Mouse (Mus musculus) MEL (cell line): ENCODE results near the gene Nsl1. TPM values are rescaled to one million over a fixed set of nuclear protein-coding genes. Genes with fewer than 3 reads are reported as not detected.

Source experiments
- DNase-seq: peaks from one replicate; pipeline ENCODE4 v3.0.0; 2011; ENCODE audit warnings: low read depth, low spot score
- H3K27ac ChIP-seq: 2 replicates; pipeline ENCODE4 v1.5.1; 2012; ENCODE audit warnings: low read depth, mild to moderate bottlenecking, control low read depth, low read length, moderate library complexity; ENCODE audit not compliant: control insufficient read depth
- H3K27me3 ChIP-seq, 2 experiments: fragments of 150-350 bp in 1 of 2; sonication (generic) in 1 of 2; 2 replicates each; pipeline ENCODE4 v1.6.1; 2012; ENCODE audit warnings: low read length in 2 of 2, mild to moderate bottlenecking in 2 of 2, improper control_type of control experiment in 1 of 2, moderate library complexity in 1 of 2; ENCODE audit not compliant: insufficient read depth in 2 of 2, control insufficient read depth in 1 of 2
- H3K36me3 ChIP-seq, 2 experiments: 2 replicates each; pipeline ENCODE4 v1.6.1; 2012 to 2014; ENCODE audit warnings: low read length in 2 of 2, improper control_type of control experiment in 1 of 2, inconsistent platforms in 1 of 2, mild to moderate bottlenecking in 1 of 2; ENCODE audit not compliant: insufficient read depth in 2 of 2, control insufficient read depth in 1 of 2
- H3K4me1 ChIP-seq, 2 experiments: fragments of 150-350 bp in 1 of 2; sonication (generic) in 1 of 2; 2 replicates each; pipeline ENCODE4 v1.6.1; 2012; ENCODE audit warnings: low read length in 2 of 2, improper control_type of control experiment in 1 of 2, mild to moderate bottlenecking in 1 of 2; ENCODE audit not compliant: insufficient read depth in 2 of 2, control insufficient read depth in 1 of 2
- H3K4me3 ChIP-seq, 2 experiments: fragments of 150-350 bp in 1 of 2; sonication (generic) in 1 of 2; 2 replicates each; pipeline ENCODE4 v1.5.1; 2012; ENCODE audit warnings: low read depth in 2 of 2, low read length in 2 of 2, mild to moderate bottlenecking in 2 of 2, moderate library complexity in 2 of 2, control low read depth in 1 of 2, improper control_type of control experiment in 1 of 2; ENCODE audit not compliant: control insufficient read depth in 1 of 2, insufficient read depth in 1 of 2
- H3K79me2 ChIP-seq: 2 replicates; pipeline ENCODE4 v1.6.1; 2012; ENCODE audit warnings: mild to moderate bottlenecking, low read length, moderate library complexity; ENCODE audit not compliant: control insufficient read depth, poor library complexity, insufficient read depth
- H3K9ac ChIP-seq: 2 replicates; pipeline ENCODE4 v1.6.1; 2012; ENCODE audit warnings: low read depth, mild to moderate bottlenecking, control low read depth, low read length, moderate library complexity; ENCODE audit not compliant: control insufficient read depth, poor library complexity, severe bottlenecking
- H3K9me3 ChIP-seq: fragments of 150-350 bp; sonication (generic); replicated peaks from 2 replicates; pipeline ENCODE4 v1.6.1; 2012; ENCODE audit warnings: mild to moderate bottlenecking, low read length, improper control_type of control experiment, moderate library complexity; ENCODE audit not compliant: insufficient read depth
- BHLHE40 ChIP-seq: IDR thresholded peaks from 2 replicates; pipeline ENCODE4 v1.6.1; 2012; ENCODE audit warnings: low read depth, mild to moderate bottlenecking, inconsistent platforms, low read length, improper control_type of control experiment, borderline replicate concordance
- CHD1 ChIP-seq: IDR thresholded peaks from 2 replicates; pipeline ENCODE4 v1.6.1; 2012; ENCODE audit warnings: low read depth, mild to moderate bottlenecking, inconsistent platforms, low read length, improper control_type of control experiment
- CTCF ChIP-seq, 3 experiments: IDR thresholded peaks in 2 of 3; conservative IDR thresholded peaks in 1 of 3; 2 replicates each; pipeline ENCODE4 v1.5.1; 2011 to 2012; ENCODE audit warnings: low read length in 3 of 3, low read depth in 2 of 3, mild to moderate bottlenecking in 2 of 3, improper control_type of control experiment in 1 of 3, inconsistent platforms in 1 of 3, mixed read lengths in 1 of 3, moderate library complexity in 1 of 3; ENCODE audit not compliant: control insufficient read depth in 1 of 3, insufficient read depth in 1 of 3, poor library complexity in 1 of 3, severe bottlenecking in 1 of 3
- E2F4 ChIP-seq: IDR thresholded peaks from 2 replicates; pipeline ENCODE4 v1.6.1; 2011; ENCODE audit warnings: low read depth, low read length, improper control_type of control experiment, borderline replicate concordance
- ELF1 ChIP-seq: IDR thresholded peaks from 2 replicates; pipeline ENCODE4 v1.6.1; 2014; ENCODE audit warnings: low read depth, mild to moderate bottlenecking, inconsistent platforms, low read length, improper control_type of control experiment, moderate library complexity
- ETS1 ChIP-seq: IDR thresholded peaks from 2 replicates; pipeline ENCODE4 v1.6.1; 2012; ENCODE audit warnings: low read depth, mild to moderate bottlenecking, inconsistent platforms, low read length, improper control_type of control experiment, moderate library complexity
- GABPA ChIP-seq: IDR thresholded peaks from 2 replicates; pipeline ENCODE4 v1.6.1; 2012; ENCODE audit warnings: low read depth, mild to moderate bottlenecking, inconsistent platforms, low read length, improper control_type of control experiment, moderate library complexity
- GATA1 ChIP-seq: IDR thresholded peaks from 2 replicates; pipeline ENCODE4 v1.6.1; 2011; ENCODE audit warnings: low read depth, low read length, improper control_type of control experiment
- HCFC1 ChIP-seq: IDR thresholded peaks from 2 replicates; pipeline ENCODE4 v1.6.1; 2012; ENCODE audit warnings: low read depth, mild to moderate bottlenecking, inconsistent platforms, low read length, improper control_type of control experiment, moderate library complexity
- JUND ChIP-seq: IDR thresholded peaks from 2 replicates; pipeline ENCODE4 v1.6.1; 2011; ENCODE audit warnings: low read depth, mild to moderate bottlenecking, improper control_type of control experiment, low read length
- KAT2A ChIP-seq: conservative IDR thresholded peaks from 2 replicates; pipeline ENCODE4 v1.6.1; 2012; ENCODE audit warnings: low read depth, low read length, improper control_type of control experiment, inconsistent platforms
- MAFK ChIP-seq: IDR thresholded peaks from 2 replicates; pipeline ENCODE4 v1.6.1; 2011; ENCODE audit warnings: low read depth, mild to moderate bottlenecking, low read length, improper control_type of control experiment, borderline replicate concordance
- MAX ChIP-seq: IDR thresholded peaks from 2 replicates; pipeline ENCODE4 v1.6.1; 2011; ENCODE audit warnings: low read length, improper control_type of control experiment
- MAZ ChIP-seq: IDR thresholded peaks from 2 replicates; pipeline ENCODE4 v1.6.1; 2012; ENCODE audit warnings: low read depth, mild to moderate bottlenecking, inconsistent platforms, low read length, improper control_type of control experiment
- MEF2A ChIP-seq: IDR thresholded peaks from 2 replicates; pipeline ENCODE4 v1.6.1; 2014; ENCODE audit warnings: low read depth, mild to moderate bottlenecking, inconsistent platforms, low read length, improper control_type of control experiment; ENCODE audit not compliant: poor library complexity, insufficient replicate concordance, severe bottlenecking; ENCODE audit errors: extremely low read depth
- MXI1 ChIP-seq: IDR thresholded peaks from 2 replicates; pipeline ENCODE4 v1.6.1; 2011; ENCODE audit warnings: mild to moderate bottlenecking, low read depth, low read length, improper control_type of control experiment
- MYB ChIP-seq: IDR thresholded peaks from 2 replicates; pipeline ENCODE4 v1.6.1; 2011; ENCODE audit warnings: mild to moderate bottlenecking, low read depth, low read length, improper control_type of control experiment
- MYC ChIP-seq: IDR thresholded peaks from 2 replicates; pipeline ENCODE4 v1.6.1; 2011; ENCODE audit warnings: low read depth, mild to moderate bottlenecking, low read length, improper control_type of control experiment, moderate library complexity
- NELFE ChIP-seq: IDR thresholded peaks from 2 replicates; pipeline ENCODE4 v1.6.1; 2011; ENCODE audit warnings: low read depth, low read length, improper control_type of control experiment
- NRF1 ChIP-seq: IDR thresholded peaks from 2 replicates; pipeline ENCODE4 v1.6.1; 2014; ENCODE audit warnings: low read depth, mild to moderate bottlenecking, inconsistent platforms, low read length, improper control_type of control experiment, moderate library complexity; ENCODE audit not compliant: poor library complexity, insufficient read depth, severe bottlenecking
- POLR2A ChIP-seq, 2 experiments: IDR thresholded peaks; 2 replicates each; pipeline ENCODE4 v1.6.1; 2011 to 2012; ENCODE audit warnings: low read length in 2 of 2, mild to moderate bottlenecking in 2 of 2, control low read depth in 1 of 2, improper control_type of control experiment in 1 of 2, low read depth in 1 of 2, moderate library complexity in 1 of 2; ENCODE audit not compliant: control insufficient read depth in 1 of 2, insufficient read depth in 1 of 2, poor library complexity in 1 of 2
- POLR2AphosphoS2 ChIP-seq: IDR thresholded peaks from 2 replicates; pipeline ENCODE4 v1.6.1; 2011; ENCODE audit warnings: low read length, improper control_type of control experiment
- POLR2AphosphoS5 ChIP-seq: IDR thresholded peaks from 2 replicates; pipeline ENCODE4 v1.6.1; 2012; ENCODE audit warnings: low read depth, borderline replicate concordance, mild to moderate bottlenecking, inconsistent platforms, low read length, moderate library complexity, mixed read lengths
- RAD21 ChIP-seq: IDR thresholded peaks from 2 replicates; pipeline ENCODE4 v1.6.1; 2011; ENCODE audit warnings: mild to moderate bottlenecking, low read depth, low read length, improper control_type of control experiment
- RCOR1 ChIP-seq: IDR thresholded peaks from 2 replicates; pipeline ENCODE4 v1.6.1; 2012; ENCODE audit warnings: low read depth, mild to moderate bottlenecking, inconsistent platforms, low read length, improper control_type of control experiment
- SIN3A ChIP-seq: IDR thresholded peaks from 2 replicates; pipeline ENCODE4 v1.6.1; 2012; ENCODE audit warnings: low read length, improper control_type of control experiment, inconsistent platforms
- SMC3 ChIP-seq: IDR thresholded peaks from 2 replicates; pipeline ENCODE4 v1.6.1; 2011; ENCODE audit warnings: low read depth, low read length, improper control_type of control experiment
- TAL1 ChIP-seq: IDR thresholded peaks from 2 replicates; pipeline ENCODE4 v1.6.1; 2012; ENCODE audit warnings: mild to moderate bottlenecking, inconsistent platforms, low read length, moderate library complexity, mixed read lengths
- TBP ChIP-seq: IDR thresholded peaks from 2 replicates; pipeline ENCODE4 v1.8.0; 2011; ENCODE audit warnings: low read depth, low read length, improper control_type of control experiment
- TCF12 ChIP-seq: IDR thresholded peaks from 2 replicates; pipeline ENCODE4 v1.6.1; 2014; ENCODE audit warnings: low read depth, mild to moderate bottlenecking, inconsistent platforms, low read length, improper control_type of control experiment, moderate library complexity
- USF1 ChIP-seq: IDR thresholded peaks from 2 replicates; pipeline ENCODE4 v1.6.1; 2014; ENCODE audit warnings: low read depth, mild to moderate bottlenecking, inconsistent platforms, low read length, improper control_type of control experiment, moderate library complexity
- USF2 ChIP-seq, 2 experiments: IDR thresholded peaks; 2 replicates each; pipeline ENCODE4 v1.6.1; 2011 to 2012; ENCODE audit warnings: improper control_type of control experiment in 2 of 2, low read length in 2 of 2, borderline replicate concordance in 1 of 2, inconsistent platforms in 1 of 2, low read depth in 1 of 2, mild to moderate bottlenecking in 1 of 2; ENCODE audit not compliant: insufficient read depth in 1 of 2
- ZC3H11A ChIP-seq: IDR thresholded peaks from 2 replicates; pipeline ENCODE4 v1.6.1; 2012; ENCODE audit warnings: low read depth, mild to moderate bottlenecking, inconsistent platforms, low read length, improper control_type of control experiment
- ZKSCAN1 ChIP-seq: IDR thresholded peaks from 2 replicates; pipeline ENCODE4 v1.6.1; 2012; ENCODE audit warnings: low read depth, mild to moderate bottlenecking, inconsistent platforms, low read length, improper control_type of control experiment, moderate library complexity
- ZMIZ1 ChIP-seq: IDR thresholded peaks from 2 replicates; pipeline ENCODE4 v1.6.1; 2012; ENCODE audit warnings: low read depth, mild to moderate bottlenecking, inconsistent platforms, low read length, improper control_type of control experiment, moderate library complexity
- ZNF384 ChIP-seq: IDR thresholded peaks from 2 replicates; pipeline ENCODE4 v1.6.1; 2012; ENCODE audit warnings: low read depth, mild to moderate bottlenecking, inconsistent platforms, low read length, improper control_type of control experiment
- polyA plus RNA-seq, 2 experiments: library from polyadenylated mRNA; stranded (reverse) in 1 of 2; unstranded in 1 of 2; fragments of >175 nt in 1 of 2; fragments of >200 nt in 1 of 2; gene quantifications; 2 replicates each; pipeline versions ENCODE4 v1.2.1 to v1.2.4; 2012; ENCODE audit warnings: low replicate concordance in 2 of 2, low read depth in 1 of 2; ENCODE audit not compliant: insufficient read length in 2 of 2, insufficient read depth in 1 of 2, missing spikeins in 1 of 2
- total RNA-seq: library from RNA; depleted of rRNA; stranded (reverse); fragments of 300-350 nt; gene quantifications from 2 replicates; pipeline ENCODE4 v1.2.3, GENCODE M21; 2012

The Nsl1 gene
- total and polyA plus RNA-seq, 3 experiments: 24.2 to 41.9 TPM; not detected in 1

DNA sequence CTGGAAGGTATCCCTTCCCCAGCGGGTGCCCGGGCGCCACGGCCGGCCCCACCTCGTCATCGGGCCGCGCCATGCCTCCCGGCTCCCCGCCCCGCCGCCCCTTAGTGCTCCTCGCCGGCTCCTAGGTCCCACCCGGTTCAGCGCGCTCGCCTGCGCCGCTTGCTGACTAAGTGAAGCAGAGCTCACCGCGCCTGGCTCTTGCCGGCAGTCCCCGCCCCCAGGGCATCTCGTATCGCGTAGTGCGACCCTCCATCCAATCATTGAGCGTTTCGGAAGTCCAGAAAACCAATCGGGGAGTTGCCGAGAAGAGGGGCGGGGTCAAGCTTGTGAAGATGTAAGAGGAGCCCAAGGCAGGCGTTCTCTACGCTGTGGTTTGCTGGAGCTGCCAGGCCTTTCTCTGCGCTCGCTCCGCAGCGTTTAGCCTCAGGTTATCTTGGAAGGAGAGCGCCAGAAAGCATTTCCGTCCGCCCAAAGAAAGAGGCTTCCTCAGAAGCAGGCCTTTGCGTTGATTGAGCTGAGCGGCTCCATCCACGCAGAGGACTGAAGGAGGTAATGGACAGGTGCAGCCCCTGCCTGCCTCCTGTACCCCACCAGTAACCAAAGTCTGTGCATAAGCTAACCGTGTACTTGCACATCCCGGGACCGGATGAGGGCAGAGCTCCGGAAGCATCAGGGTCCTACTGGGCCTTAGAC is 36.6 kb upstream of the Nsl1 start, which contains the start of gene Flvcr1:
Flvcr1 (minus strand) TSS at position 138 of the 693 bp plus-strand sequence.
- DNase-seq: peak; percentile 100
- H3K9ac ChIP-seq: peak within 1 kb of the TSS; percentile 85
- peaks cover 5 to 12% of the 10 kb centered on the region in 2 experiments for H3K4me1 ChIP-seq
- no peaks in the 10 kb centered on the region for H3K9me3 ChIP-seq
- peak within 1 kb of the TSS; percentile 90 for H3K27ac ChIP-seq
- peaks cover 4 to 7% of the 10 kb centered on the region in 2 experiments for H3K36me3 ChIP-seq
- peak within 1 kb of the TSS; percentile 94 to 98 for H3K4me3 ChIP-seq
- H3K27me3 ChIP-seq: no peaks in the 10 kb centered on the region
- peaks cover 19% of the 10 kb centered on the region for H3K79me2 ChIP-seq
- no peak for TF ChIP-seq MAX
- no peak for TF ChIP-seq JUND
- TF ChIP-seq USF2 (IDR thresholded peaks at IDR 0.05; ENCODE audit: borderline replicate concordance in 1 of 2, insufficient read depth in 1 of 2, low read depth in 1 of 2, low read length in 2 of 2): no peak
- peak; percentile 24; the same call in 1 of the 2 replicates for TF ChIP-seq ELF1
- TF ChIP-seq MYB: no peak
- no peak for TF ChIP-seq ZNF384
- TF ChIP-seq NRF1: peak; percentile 43; the same call in 1 of the 2 replicates
- TF ChIP-seq GATA1: peak; percentile 42; the same call in 1 of the 2 replicates
- no peak for TF ChIP-seq MEF2A
- no peak for TF ChIP-seq BHLHE40
- TF ChIP-seq TBP: peak; percentile 95
- no peak for TF ChIP-seq POLR2AphosphoS5
- peak; percentile 95 for TF ChIP-seq POLR2A (IDR thresholded peaks at IDR 0.05; ENCODE audit: control insufficient read depth in 1 of 2, insufficient read depth in 1 of 2, low read depth in 1 of 2, low read length in 2 of 2, poor library complexity in 1 of 2)
- TF ChIP-seq RAD21: no peak
- TF ChIP-seq MYC: no peak
- TF ChIP-seq MAZ: peak; percentile 83
- peak; percentile 89 for TF ChIP-seq MXI1
- TF ChIP-seq NELFE: peak; percentile 94
- no peak for TF ChIP-seq RCOR1
- TF ChIP-seq ETS1: no peak; the same call in 1 of the 2 replicates
- no peak for TF ChIP-seq SMC3
- no peak for TF ChIP-seq ZC3H11A
- peak; percentile 62; the same call in 1 of the 2 replicates for TF ChIP-seq MAFK
- TF ChIP-seq USF1: no peak
- peak; percentile 35 for TF ChIP-seq SIN3A
- peak; percentile 96 for TF ChIP-seq ZMIZ1
- no peak; the same call in 1 of the 2 replicates for TF ChIP-seq KAT2A
- TF ChIP-seq CTCF (IDR thresholded peaks at IDR 0.05 in 2 of 3, conservative IDR thresholded peaks at IDR 0.05 in 1 of 3; ENCODE audit: control insufficient read depth in 1 of 3, insufficient read depth in 1 of 3, low read depth in 2 of 3, low read length in 3 of 3, poor library complexity in 1 of 3, severe bottlenecking in 1 of 3): peak in 2 of 3 experiments; percentile 3 to 17; a peak in 1 of 6 replicates
- TF ChIP-seq TAL1: no peak
- TF ChIP-seq CHD1: no peak
- TF ChIP-seq ZKSCAN1: no peak
- TF ChIP-seq POLR2AphosphoS2: peak; percentile 94
- no peak for TF ChIP-seq E2F4
- no peak for TF ChIP-seq GABPA
- TF ChIP-seq TCF12: peak; percentile 88
- TF ChIP-seq HCFC1: peak; percentile 75
